Mouse (Mus musculus) neural tube, embryonic 13.5 days (tissue): ENCODE data around the gene Ftl1. TPM values are rescaled to one million over a fixed set of nuclear protein-coding genes. Genes with fewer than 3 reads are reported as not detected.
"Not testable (repeated sequence)": the region's sequence is repeated elsewhere in the genome, so short reads cannot be mapped to it uniquely, and the experiment has no call there.

Experiments
- ATAC-seq: fragments of 200-750 bp; cut with Nextera tagmentation; 2 replicates; pipeline ENCODE4 v1.8.0; 2017; ENCODE audit warnings: low read depth, mild to moderate bottlenecking, moderate TSS enrichment, moderate library complexity
- H3K27ac ChIP-seq: fragments of 300-500 bp; sonication (generic); replicated peaks from 2 replicates; pipeline ENCODE4 v1.5.1; 2015; ENCODE audit warnings: moderate library complexity, mild to moderate bottlenecking, inconsistent platforms
- H3K27me3 ChIP-seq: fragments of 300-500 bp; sonication (generic); 2 replicates; pipeline ENCODE4 v1.6.1; 2015; ENCODE audit warnings: mild to moderate bottlenecking, inconsistent platforms
- H3K36me3 ChIP-seq: fragments of 300-500 bp; sonication (generic); 2 replicates; pipeline ENCODE4 v1.6.1; 2015; ENCODE audit warnings: mild to moderate bottlenecking, inconsistent platforms
- H3K4me1 ChIP-seq: fragments of 300-500 bp; sonication (generic); replicated peaks from 2 replicates; pipeline ENCODE4 v1.6.1; 2015; ENCODE audit warnings: inconsistent platforms
- H3K4me2 ChIP-seq: fragments of 300-500 bp; sonication (generic); 2 replicates; pipeline ENCODE4 v1.6.1; 2015; ENCODE audit warnings: inconsistent platforms, mild to moderate bottlenecking, moderate library complexity
- H3K4me3 ChIP-seq: fragments of 300-500 bp; sonication (generic); 2 replicates; pipeline ENCODE4 v1.5.1; 2015; ENCODE audit warnings: mild to moderate bottlenecking, inconsistent platforms
- H3K9ac ChIP-seq: fragments of 300-500 bp; sonication (generic); 2 replicates; pipeline ENCODE4 v1.6.1; 2015; ENCODE audit warnings: moderate library complexity, mild to moderate bottlenecking, inconsistent platforms
- H3K9me3 ChIP-seq: fragments of 300-500 bp; sonication (generic); 2 replicates; pipeline ENCODE4 v1.6.1; 2016; ENCODE audit warnings: inconsistent platforms
- WGBS: fragments of 180-500 bp; shearing (Covaris S2); methylation state at CpG from one replicate; pipeline ENCODE4 v1.1.7; 2015; 5-methylcytosine and 5-hydroxymethylcytosine counted together
- polyA plus RNA-seq: library from polyadenylated mRNA; unstranded; fragments of >200 nt; fragmentation: Nextera tagmentation; extraction: Ambion mirVana; gene quantifications from 2 replicates; pipeline ENCODE4 v1.2.1, GENCODE M21; 2015

The Ftl1 gene
- polyA plus RNA-seq = 6,282 and 6,442 TPM in 2 replicates

- not testable (repeated sequence) for H3K9me3 ChIP-seq, H3K27me3 ChIP-seq
- Histone ChIP-seq H3K36me3 (peaks cover 67% of the 10 kb centered on the region), H3K4me2 (peak within 1 kb of the TSS; percentile 96), H3K27ac (peak within 1 kb of the TSS; percentile 97), H3K4me1 (peaks cover 49% of the 10 kb centered on the region), H3K4me3 (peak within 1 kb of the TSS; percentile 69), H3K9ac (peak within 1 kb of the TSS; percentile 90)
- under 1% methylated on average over 35 of the region's 37 CpGs for WGBS
- ATAC-seq = peak; percentile 97
Measured at GRCm38 (mm10) chr7:45459564-45460140, at the start of gene Ftl1. Ftl1 (minus strand) TSS chr7:45459884.

- H3K9me3 ChIP-seq = no peaks in the 10 kb centered on the region
- H3K36me3 ChIP-seq = peaks cover 29% of the 10 kb centered on the region
- no peaks in the 10 kb centered on the region for H3K27me3 ChIP-seq
- H3K9ac ChIP-seq = peak overlapping the region; percentile 92
- 34% methylated on average over 19 of the region's 19 CpGs for WGBS
- peak; percentile 23; the same call in 1 of the 2 replicates for ATAC-seq
- H3K27ac ChIP-seq = peak overlapping the region; percentile 82; the same call in 1 of the 2 replicates
- peak overlapping the region; percentile 93 for H3K4me2 ChIP-seq
- H3K4me1 ChIP-seq = peaks cover 19% of the 10 kb centered on the region
- H3K4me3 ChIP-seq = peak overlapping the region; percentile 78
Measured at GRCm38 (mm10) chr7:45509181-45509882, 49.6 kb upstream of the Ftl1 start.

- 83% methylated on average over 6 of the region's 6 CpGs for WGBS
Measured at GRCm38 (mm10) chr7:45508561-45508960, 48.9 kb upstream of the Ftl1 start.

GRCm38 (mm10) chr7:45507583-45507982 is 47.9 kb upstream of the Ftl1 start:
- Histone ChIP-seq H3K36me3 (peaks cover 37% of the 10 kb centered on the region), H3K4me3 (no peak overlapping the region), H3K4me2 (no peak overlapping the region), H3K27me3 (no peaks in the 10 kb centered on the region), H3K27ac (no peak overlapping the region), H3K9ac (no peak overlapping the region), H3K4me1 (peaks cover 19% of the 10 kb centered on the region), H3K9me3 (no peaks in the 10 kb centered on the region)
- ATAC-seq = no peak
- WGBS = 90% methylated on average over 6 of the region's 6 CpGs

More at GRCm38 (mm10) chr7:45508561-45508960, 48.9 kb upstream of the Ftl1 start:
- Histone ChIP-seq H3K4me1 (peaks cover 19% of the 10 kb centered on the region), H3K36me3 (peaks cover 29% of the 10 kb centered on the region), H3K4me3 (no peak overlapping the region), H3K9me3 (no peaks in the 10 kb centered on the region), H3K4me2 (peak overlapping the region; percentile 93), H3K27ac (no peak overlapping the region), H3K27me3 (no peaks in the 10 kb centered on the region), H3K9ac (peak overlapping the region; percentile 92; the same call in 1 of the 2 replicates)
- no peak for ATAC-seq

- H3K4me3 ChIP-seq = no peak overlapping the region
- ATAC-seq = no peak
- H3K27ac ChIP-seq = no peak overlapping the region
- H3K4me1 ChIP-seq = no peaks in the 10 kb centered on the region
- H3K9me3 ChIP-seq = no peaks in the 10 kb centered on the region
- H3K36me3 ChIP-seq = peaks cover 96% of the 10 kb centered on the region
- WGBS = 96% methylated on average over 6 of the region's 6 CpGs
- no peaks in the 10 kb centered on the region for H3K27me3 ChIP-seq
- no peak overlapping the region for H3K9ac ChIP-seq
- H3K4me2 ChIP-seq = no peak overlapping the region
Measured at GRCm38 (mm10) chr7:45498427-45498826, 38.7 kb upstream of the Ftl1 start.

GRCm38 (mm10) chr7:45494548-45494947 is 34.9 kb upstream of the Ftl1 start:
- WGBS = 86% methylated on average over 9 of the region's 9 CpGs
- no peak overlapping the region for H3K27ac ChIP-seq
- ATAC-seq = no peak
- H3K4me3 ChIP-seq = no peak overlapping the region
- no peaks in the 10 kb centered on the region for H3K27me3 ChIP-seq
- H3K4me2 ChIP-seq = no peak overlapping the region
- H3K9me3 ChIP-seq = no peaks in the 10 kb centered on the region
- peaks cover 16% of the 10 kb centered on the region for H3K4me1 ChIP-seq
- peaks cover 77% of the 10 kb centered on the region for H3K36me3 ChIP-seq
- 0 out of 2 replicates have a peak overlapping the region, but pooled peaks have one; percentile 12 for H3K9ac ChIP-seq

GRCm38 (mm10) chr7:45492951-45493350 is 33.3 kb upstream of the Ftl1 start:
- H3K36me3 ChIP-seq = peaks cover 61% of the 10 kb centered on the region
- H3K4me1 ChIP-seq = peaks cover 25% of the 10 kb centered on the region
- no peak overlapping the region for H3K4me3 ChIP-seq
- no peak for ATAC-seq
- WGBS = 95% methylated on average over 5 of the region's 5 CpGs
- no peak overlapping the region for H3K9ac ChIP-seq
- H3K27me3 ChIP-seq = no peaks in the 10 kb centered on the region
- H3K27ac ChIP-seq = no peak overlapping the region
- no peaks in the 10 kb centered on the region for H3K9me3 ChIP-seq
- H3K4me2 ChIP-seq = no peak overlapping the region

- no peak overlapping the region for H3K4me3 ChIP-seq
- H3K27ac ChIP-seq = no peak overlapping the region
- 97% methylated on average over 8 of the region's 8 CpGs for WGBS
- ATAC-seq = no peak
- no peaks in the 10 kb centered on the region for H3K9me3 ChIP-seq
- H3K36me3 ChIP-seq = peaks cover 55% of the 10 kb centered on the region
- no peak overlapping the region for H3K9ac ChIP-seq
- no peak overlapping the region for H3K4me2 ChIP-seq
- no peaks in the 10 kb centered on the region for H3K27me3 ChIP-seq
- peaks cover 25% of the 10 kb centered on the region for H3K4me1 ChIP-seq
Measured at GRCm38 (mm10) chr7:45492225-45492844, 32.7 kb upstream of the Ftl1 start.

GRCm38 (mm10) chr7:45491264-45491663 is 31.6 kb upstream of the Ftl1 start:
- peaks cover 25% of the 10 kb centered on the region for H3K4me1 ChIP-seq
- no peaks in the 10 kb centered on the region for H3K9me3 ChIP-seq
- peak overlapping the region; percentile 33; the same call in 1 of the 2 replicates for H3K27ac ChIP-seq
- no peak for ATAC-seq
- H3K4me2 ChIP-seq = 0 out of 2 replicates have a peak overlapping the region, but pooled peaks have one; percentile 4
- no peak overlapping the region for H3K4me3 ChIP-seq
- WGBS = 28% methylated on average over 3 of the region's 3 CpGs
- peaks cover 44% of the 10 kb centered on the region for H3K36me3 ChIP-seq
- H3K9ac ChIP-seq = 0 out of 2 replicates have a peak overlapping the region, but pooled peaks have one; percentile 8
- no peaks in the 10 kb centered on the region for H3K27me3 ChIP-seq

GRCm38 (mm10) chr7:45490822-45491221 is 31.1 kb upstream of the Ftl1 start:
- peak overlapping the region; percentile 33; the same call in 1 of the 2 replicates for H3K27ac ChIP-seq
- whole genome bisulfite sequencing = 20% methylated on average over 9 of the region's 9 CpGs
- no peak overlapping the region for H3K4me3 ChIP-seq
- H3K9ac ChIP-seq = 0 out of 2 replicates have a peak overlapping the region, but pooled peaks have one; percentile 8
- H3K4me1 ChIP-seq = peaks cover 25% of the 10 kb centered on the region
- no peaks in the 10 kb centered on the region for H3K27me3 ChIP-seq
- H3K4me2 ChIP-seq = 0 out of 2 replicates have a peak overlapping the region, but pooled peaks have one; percentile 4
- ATAC-seq = peak; percentile 25; the same call in 1 of the 2 replicates
- peaks cover 40% of the 10 kb centered on the region for H3K36me3 ChIP-seq
- no peaks in the 10 kb centered on the region for H3K9me3 ChIP-seq

- no peaks in the 10 kb centered on the region for H3K27me3 ChIP-seq
- H3K4me1 ChIP-seq = peaks cover 25% of the 10 kb centered on the region
- H3K4me3 ChIP-seq = no peak overlapping the region
- H3K4me2 ChIP-seq = no peak overlapping the region
- no peak overlapping the region for H3K9ac ChIP-seq
- H3K36me3 ChIP-seq = peaks cover 28% of the 10 kb centered on the region
- no peak for ATAC-seq
- no peaks in the 10 kb centered on the region for H3K9me3 ChIP-seq
- H3K27ac ChIP-seq = no peak overlapping the region
- whole genome bisulfite sequencing = 64% methylated on average over 7 of the region's 7 CpGs
Measured at GRCm38 (mm10) chr7:45489578-45489977, 29.9 kb upstream of the Ftl1 start.
